Mouse (Mus musculus) hindbrain, embryonic 15.5 days (tissue): Measurements from ENCODE around the gene Snta1. TPM values are rescaled to one million over a fixed set of nuclear protein-coding genes. Genes with fewer than 3 reads are reported as not detected.

Experiments used
- ATAC-seq: fragments of 200-750 bp; cut with Nextera tagmentation; 2 replicates; pipeline ENCODE4 v1.8.0; 2017; ENCODE audit warnings: low read depth, moderate number of reproducible peaks, moderate TSS enrichment; ENCODE audit not compliant: low FRiP score
- H3K27ac ChIP-seq: fragments of 300-500 bp; sonication (generic); replicated peaks from 2 replicates; pipeline ENCODE4 v1.5.1; 2015; ENCODE audit warnings: mild to moderate bottlenecking, inconsistent platforms
- H3K27me3 ChIP-seq: fragments of 300-500 bp; sonication (generic); 2 replicates; pipeline ENCODE4 v1.6.1; 2015; ENCODE audit warnings: control low read depth, inconsistent platforms
- H3K36me3 ChIP-seq: fragments of 300-500 bp; sonication (generic); 2 replicates; pipeline ENCODE4 v1.6.1; 2015; ENCODE audit warnings: control low read depth, inconsistent platforms
- H3K4me1 ChIP-seq: fragments of 300-500 bp; sonication (generic); replicated peaks from 2 replicates; pipeline ENCODE4 v1.6.1; 2015; ENCODE audit warnings: control low read depth, inconsistent platforms
- H3K4me2 ChIP-seq: fragments of 300-500 bp; sonication (generic); 2 replicates; pipeline ENCODE4 v1.6.1; 2015; ENCODE audit warnings: moderate library complexity, mild to moderate bottlenecking, inconsistent platforms
- H3K4me3 ChIP-seq: fragments of 300-500 bp; sonication (generic); 2 replicates; pipeline ENCODE4 v1.5.1; 2015; ENCODE audit warnings: mild to moderate bottlenecking, inconsistent platforms
- H3K9ac ChIP-seq: fragments of 300-500 bp; sonication (generic); 2 replicates; pipeline ENCODE4 v1.6.1; 2015; ENCODE audit warnings: inconsistent platforms
- H3K9me3 ChIP-seq: fragments of 300-500 bp; sonication (generic); 2 replicates; pipeline ENCODE4 v1.6.1; 2016; ENCODE audit warnings: control low read depth, inconsistent platforms
- WGBS: fragments of 180-500 bp; shearing (Covaris S2); methylation state at CpG from one replicate; pipeline ENCODE4 v1.1.7; 2015; 5-methylcytosine and 5-hydroxymethylcytosine counted together
- polyA plus RNA-seq: library from polyadenylated mRNA; unstranded; fragments of >200 nt; fragmentation: Nextera tagmentation; extraction: Ambion mirVana; gene quantifications from 2 replicates; pipeline ENCODE4 v1.2.1, GENCODE M21; 2015

Snta1 gene
- polyA plus RNA-seq, 1 experiment from 2014 or later: 13.0 TPM

DNA sequence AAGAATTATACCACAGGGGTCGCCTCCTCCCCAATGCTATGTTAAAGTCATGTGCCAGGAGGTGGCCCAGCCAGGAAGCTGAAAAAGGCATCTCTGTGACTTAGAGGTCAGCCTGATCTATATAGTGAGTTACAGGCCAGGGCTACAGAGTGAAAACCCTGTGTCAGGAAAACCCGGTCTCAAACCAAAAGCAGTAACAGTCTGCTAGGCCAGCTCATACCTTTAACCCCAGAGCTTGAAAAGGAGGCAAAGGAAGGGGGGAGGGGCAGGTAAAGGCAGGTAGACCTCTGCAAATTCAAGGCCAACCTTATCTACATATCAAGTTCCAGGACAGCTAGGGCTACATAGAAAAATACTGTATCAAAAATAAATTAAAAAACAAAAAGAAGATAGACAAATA lies 68.5 kb downstream of the Snta1 start:
- Histone ChIP-seq H3K9ac (no peak overlapping the region), H3K36me3 (peaks cover 22% of the 10 kb centered on the region), H3K4me3 (no peak overlapping the region), H3K9me3 (no peaks in the 10 kb centered on the region), H3K4me1 (no peaks in the 10 kb centered on the region), H3K27ac (no peak overlapping the region), H3K4me2 (no peak overlapping the region), H3K27me3 (no peaks in the 10 kb centered on the region)
- no peak for ATAC-seq
- 74% methylated on average over 2 of the region's 2 CpGs for WGBS

DNA sequence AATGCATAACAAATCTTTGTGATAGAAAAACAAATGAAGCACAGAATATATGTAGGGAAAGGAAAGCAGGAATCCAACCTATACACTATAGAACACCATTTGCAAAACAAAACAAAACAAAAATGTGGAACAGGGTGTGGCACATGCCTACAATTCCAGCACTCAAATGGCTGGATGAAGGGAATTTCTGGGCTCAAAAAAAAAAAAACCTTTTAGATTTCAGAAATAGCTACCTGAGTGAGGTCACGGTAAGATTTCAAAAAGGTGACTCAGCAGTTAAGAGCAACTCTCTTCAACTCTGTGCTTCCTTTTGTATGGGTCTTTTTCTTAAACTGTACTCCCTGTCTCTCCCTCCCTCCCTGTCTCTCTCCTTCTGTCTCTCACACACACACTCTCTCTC lies 69.7 kb downstream of the Snta1 start:
- Histone ChIP-seq H3K4me3 (no peak overlapping the region), H3K9me3 (no peaks in the 10 kb centered on the region), H3K4me1 (no peaks in the 10 kb centered on the region), H3K27ac (no peak overlapping the region), H3K4me2 (no peak overlapping the region), H3K36me3 (peaks cover 18% of the 10 kb centered on the region), H3K27me3 (no peaks in the 10 kb centered on the region), H3K9ac (no peak overlapping the region)
- no peak for ATAC-seq
- 81% methylated on average over 1 of the region's 1 CpGs for WGBS

DNA sequence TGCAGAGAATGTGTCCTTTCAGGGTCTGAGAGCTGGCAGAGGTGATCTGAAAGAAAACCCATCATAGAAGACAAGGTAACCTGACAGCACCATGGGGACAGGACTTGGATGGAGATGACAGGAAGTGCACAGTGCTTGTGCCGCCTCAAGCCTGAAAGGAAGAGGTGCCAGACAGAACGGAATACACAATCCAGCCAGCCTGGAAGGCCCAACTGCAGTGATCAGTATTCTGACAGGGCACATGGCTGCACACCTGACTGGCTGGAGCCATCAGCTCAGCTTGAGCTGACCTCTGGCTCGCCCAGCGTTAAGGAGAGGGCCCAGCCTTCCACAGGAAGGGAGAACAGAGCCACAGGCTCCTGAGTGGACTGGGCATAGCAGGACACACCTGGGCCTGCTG lies 72.3 kb downstream of the Snta1 start:
- no peaks in the 10 kb centered on the region for H3K4me1 ChIP-seq
- ATAC-seq: no peak
- no peak overlapping the region for H3K27ac ChIP-seq
- H3K36me3 ChIP-seq: peaks cover 9% of the 10 kb centered on the region
- H3K4me2 ChIP-seq: no peak overlapping the region
- no peak overlapping the region for H3K4me3 ChIP-seq
- no peaks in the 10 kb centered on the region for H3K9me3 ChIP-seq
- no peaks in the 10 kb centered on the region for H3K27me3 ChIP-seq
- H3K9ac ChIP-seq: no peak overlapping the region
- WGBS: 84% methylated on average over 4 of the region's 4 CpGs

DNA sequence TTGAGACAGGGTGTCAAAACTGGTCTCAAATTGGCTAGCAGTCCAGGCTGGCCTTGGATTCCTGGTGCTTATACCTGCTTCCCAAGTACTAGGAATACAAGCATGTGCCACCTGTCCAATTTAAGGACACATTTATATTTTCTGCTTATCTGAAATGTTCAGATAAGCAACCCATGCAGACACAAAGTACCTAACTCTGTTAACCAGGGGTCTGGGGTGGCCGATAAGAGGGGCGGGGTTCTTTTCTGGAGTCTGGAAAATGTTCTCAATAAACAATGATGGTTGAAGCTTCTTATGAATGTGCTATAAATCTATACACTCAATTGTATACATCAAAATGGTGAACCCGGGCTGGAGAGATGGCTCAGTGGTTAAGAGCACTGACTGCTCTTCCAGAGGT lies 81.0 kb downstream of the Snta1 start:
- no peak for ATAC-seq
- Histone ChIP-seq H3K4me2 (no peak overlapping the region), H3K27ac (no peak overlapping the region), H3K4me1 (no peaks in the 10 kb centered on the region), H3K9me3 (no peaks in the 10 kb centered on the region), H3K36me3 (no peaks in the 10 kb centered on the region), H3K4me3 (no peak overlapping the region), H3K27me3 (no peaks in the 10 kb centered on the region), H3K9ac (no peak overlapping the region)
- 88% methylated on average over 3 of the region's 3 CpGs for WGBS

Other genes with a start within 250 kb of the Snta1 start
- gene Bpifa5, start 245.5 kb downstream of the Snta1 start, polyA plus RNA-seq: not detected in 2 replicates
- gene Bpifb1, start 217.3 kb downstream of the Snta1 start, polyA plus RNA-seq: 0.25 and 0.29 TPM in 2 replicates
- 0.14 and 0.22 TPM in 2 replicates for gene Bpifb5, start 184.4 kb downstream of the Snta1 start, polyA plus RNA-seq
- not detected in 2 replicates for gene Bpifb9a, start 150.2 kb downstream of the Snta1 start, polyA plus RNA-seq
- gene Bpifb9b, start 100.9 kb downstream of the Snta1 start, polyA plus RNA-seq: not detected in 2 replicates
- 12.8 and 13.2 TPM in 2 replicates for gene Cdk5rap1, start 35.1 kb downstream of the Snta1 start, polyA plus RNA-seq
- gene Cbfa2t2, start 28.4 kb upstream of the Snta1 start, polyA plus RNA-seq: 48.0 and 50.8 TPM in 2 replicates
- gene 1700003F12Rik, start 139.0 kb upstream of the Snta1 start, polyA plus RNA-seq: 1.7 and 2.7 TPM in 2 replicates
- 0.52 and 0.76 TPM in 2 replicates for gene Actl10, start 143.7 kb upstream of the Snta1 start, polyA plus RNA-seq
- gene Necab3, start 150.8 kb upstream of the Snta1 start, polyA plus RNA-seq: 20.3 and 21.4 TPM in 2 replicates
- 8.4 and 8.6 TPM in 2 replicates for gene E2f1, start 161.8 kb upstream of the Snta1 start, polyA plus RNA-seq
- gene Pxmp4, start 195.6 kb upstream of the Snta1 start, polyA plus RNA-seq: 16.9 and 18.6 TPM in 2 replicates
- 2.0 and 2.7 TPM in 2 replicates for gene Zfp341, start 205.2 kb upstream of the Snta1 start, polyA plus RNA-seq
- gene 4930519P11Rik, start 205.3 kb upstream of the Snta1 start, polyA plus RNA-seq: 0.76 and 0.79 TPM in 2 replicates
- 26.4 and 32.0 TPM in 2 replicates for gene Chmp4b, start 243.6 kb upstream of the Snta1 start, polyA plus RNA-seq